Mouse (Mus musculus) liver, embryonic 15.5 days (tissue): ENCODE results near the gene Bmpr1b. TPM values are rescaled to one million over a fixed set of nuclear protein-coding genes. Genes with fewer than 3 reads are reported as not detected.

Experiments used
- ATAC-seq: fragments of 200-750 bp; cut with Nextera tagmentation; 2 replicates; pipeline ENCODE4 v1.8.0; 2017; ENCODE audit warnings: moderate number of reproducible peaks, mild to moderate bottlenecking, moderate library complexity; ENCODE audit not compliant: insufficient read depth
- H3K27ac ChIP-seq: fragments of 300-500 bp; sonication (generic); replicated peaks from 2 replicates; pipeline ENCODE4 v1.5.1; 2015; ENCODE audit warnings: mild to moderate bottlenecking, inconsistent platforms
- H3K27me3 ChIP-seq: fragments of 300-500 bp; sonication (generic); 2 replicates; pipeline ENCODE4 v1.6.1; 2015; ENCODE audit warnings: mild to moderate bottlenecking, inconsistent platforms
- H3K36me3 ChIP-seq: fragments of 300-500 bp; sonication (generic); replicated peaks from 2 replicates; pipeline ENCODE4 v1.6.1; 2015; ENCODE audit warnings: moderate library complexity, mild to moderate bottlenecking, inconsistent platforms
- H3K4me1 ChIP-seq: fragments of 300-500 bp; sonication (generic); replicated peaks from 2 replicates; pipeline ENCODE4 v1.6.1; 2015; ENCODE audit warnings: inconsistent platforms
- H3K4me2 ChIP-seq: fragments of 300-500 bp; sonication (generic); 2 replicates; pipeline ENCODE4 v1.6.1; 2015; ENCODE audit warnings: moderate library complexity, mild to moderate bottlenecking, inconsistent platforms
- H3K4me3 ChIP-seq: fragments of 300-500 bp; sonication (generic); replicated peaks from 2 replicates; pipeline ENCODE4 v1.5.1; 2015; ENCODE audit warnings: mild to moderate bottlenecking, inconsistent platforms
- H3K9ac ChIP-seq: fragments of 300-500 bp; sonication (generic); 2 replicates; pipeline ENCODE4 v1.6.1; 2015; ENCODE audit warnings: moderate library complexity, mild to moderate bottlenecking, inconsistent platforms
- H3K9me3 ChIP-seq: fragments of 300-500 bp; sonication (generic); replicated peaks from 2 replicates; pipeline ENCODE4 v1.6.1; 2016; ENCODE audit warnings: inconsistent platforms
- WGBS: fragments of 180-500 bp; shearing (Covaris S2); methylation state at CpG from one replicate; pipeline ENCODE4 v1.1.7; 2015; ENCODE audit warnings: mixed read lengths; ENCODE audit not compliant: insufficient replicate concordance; 5-methylcytosine and 5-hydroxymethylcytosine counted together
- polyA plus RNA-seq: library from polyadenylated mRNA; unstranded; fragments of >200 nt; fragmentation: Nextera tagmentation; extraction: Ambion mirVana; gene quantifications from 2 replicates; pipeline ENCODE4 v1.2.1, GENCODE M21; 2015

Bmpr1b gene
- polyA plus RNA-seq, 1 experiment from 2014 or later: 0.12 TPM

- no peak for ATAC-seq
- no peak overlapping the region for H3K4me2 ChIP-seq
Observed at GRCm38 (mm10) chr3:142164981-142165380, 4.2 kb downstream of the Bmpr1b start.

GRCm38 (mm10) chr3:142163896-142164295 is 5.3 kb downstream of the Bmpr1b start:
- ATAC-seq: no peak
- Histone ChIP-seq H3K27ac (no peak overlapping the region), H3K36me3 (no peaks in the 10 kb centered on the region), H3K27me3 (peaks cover 9% of the 10 kb centered on the region), H3K4me3 (no peak overlapping the region), H3K4me1 (no peaks in the 10 kb centered on the region), H3K9ac (no peak overlapping the region), H3K4me2 (no peak overlapping the region), H3K9me3 (no peaks in the 10 kb centered on the region)
- WGBS: 43% methylated on average over 2 of the region's 2 CpGs

More at GRCm38 (mm10) chr3:142164981-142165380, 4.2 kb downstream of the Bmpr1b start:
- H3K27ac ChIP-seq: no peak overlapping the region
- WGBS: 21% methylated on average over 9 of the region's 9 CpGs
- no peaks in the 10 kb centered on the region for H3K36me3 ChIP-seq
- H3K9me3 ChIP-seq: no peaks in the 10 kb centered on the region
- no peaks in the 10 kb centered on the region for H3K4me1 ChIP-seq
- H3K9ac ChIP-seq: no peak overlapping the region
- peaks cover 20% of the 10 kb centered on the region for H3K27me3 ChIP-seq
- H3K4me3 ChIP-seq: no peak overlapping the region

GRCm38 (mm10) chr3:142161405-142161804 is 7.8 kb downstream of the Bmpr1b start:
- H3K36me3 ChIP-seq: no peaks in the 10 kb centered on the region
- H3K4me2 ChIP-seq: no peak overlapping the region
- H3K27me3 ChIP-seq: no peaks in the 10 kb centered on the region
- H3K9me3 ChIP-seq: no peaks in the 10 kb centered on the region
- H3K4me1 ChIP-seq: no peaks in the 10 kb centered on the region
- H3K27ac ChIP-seq: no peak overlapping the region
- no peak overlapping the region for H3K4me3 ChIP-seq
- no peak overlapping the region for H3K9ac ChIP-seq
- WGBS: 57% methylated on average over 3 of the region's 3 CpGs
- ATAC-seq: no peak

- no peak for ATAC-seq
- Histone ChIP-seq H3K4me2 (no peak overlapping the region), H3K4me1 (no peaks in the 10 kb centered on the region), H3K9me3 (no peaks in the 10 kb centered on the region), H3K9ac (no peak overlapping the region), H3K36me3 (no peaks in the 10 kb centered on the region), H3K27me3 (no peaks in the 10 kb centered on the region), H3K27ac (no peak overlapping the region), H3K4me3 (no peak overlapping the region)
- 64% methylated on average over 5 of the region's 5 CpGs for WGBS
Observed at GRCm38 (mm10) chr3:142151980-142152379, 17.2 kb downstream of the Bmpr1b start.

GRCm38 (mm10) chr3:142138796-142139195 is 30.4 kb downstream of the Bmpr1b start:
- 66% methylated on average over 5 of the region's 5 CpGs for WGBS
- no peaks in the 10 kb centered on the region for H3K27me3 ChIP-seq
- no peak overlapping the region for H3K9ac ChIP-seq
- H3K36me3 ChIP-seq: no peaks in the 10 kb centered on the region
- no peak overlapping the region for H3K4me3 ChIP-seq
- H3K27ac ChIP-seq: no peak overlapping the region
- H3K9me3 ChIP-seq: no peaks in the 10 kb centered on the region
- H3K4me2 ChIP-seq: no peak overlapping the region
- H3K4me1 ChIP-seq: no peaks in the 10 kb centered on the region
- no peak for ATAC-seq

GRCm38 (mm10) chr3:142126379-142126778 is 42.8 kb downstream of the Bmpr1b start:
- no peaks in the 10 kb centered on the region for H3K9me3 ChIP-seq
- no peaks in the 10 kb centered on the region for H3K4me1 ChIP-seq
- H3K4me2 ChIP-seq: no peak overlapping the region
- H3K9ac ChIP-seq: no peak overlapping the region
- no peaks in the 10 kb centered on the region for H3K27me3 ChIP-seq
- no peak for ATAC-seq
- no peak overlapping the region for H3K4me3 ChIP-seq
- WGBS: 40% methylated on average over 1 of the region's 1 CpGs
- no peak overlapping the region for H3K27ac ChIP-seq
- no peaks in the 10 kb centered on the region for H3K36me3 ChIP-seq

GRCm38 (mm10) chr3:142125556-142125955 is 43.7 kb downstream of the Bmpr1b start:
- no peaks in the 10 kb centered on the region for H3K9me3 ChIP-seq
- H3K4me1 ChIP-seq: no peaks in the 10 kb centered on the region
- no peaks in the 10 kb centered on the region for H3K36me3 ChIP-seq
- no peak overlapping the region for H3K4me3 ChIP-seq
- no peak for ATAC-seq
- H3K27ac ChIP-seq: no peak overlapping the region
- no peak overlapping the region for H3K9ac ChIP-seq
- H3K4me2 ChIP-seq: no peak overlapping the region
- WGBS: 46% methylated on average over 2 of the region's 2 CpGs
- H3K27me3 ChIP-seq: no peaks in the 10 kb centered on the region

- Histone ChIP-seq H3K4me2 (no peak overlapping the region), H3K4me1 (no peaks in the 10 kb centered on the region), H3K36me3 (no peaks in the 10 kb centered on the region), H3K9me3 (no peaks in the 10 kb centered on the region), H3K9ac (no peak overlapping the region), H3K27ac (no peak overlapping the region), H3K4me3 (no peak overlapping the region), H3K27me3 (no peaks in the 10 kb centered on the region)
- 46% methylated on average over 6 of the region's 6 CpGs for WGBS
- no peak for ATAC-seq
Observed at GRCm38 (mm10) chr3:142124255-142124654, 45.0 kb downstream of the Bmpr1b start.

GRCm38 (mm10) chr3:142122376-142122775 is 46.8 kb downstream of the Bmpr1b start:
- no peaks in the 10 kb centered on the region for H3K36me3 ChIP-seq
- no peak overlapping the region for H3K4me2 ChIP-seq
- no peak overlapping the region for H3K9ac ChIP-seq
- no peak overlapping the region for H3K4me3 ChIP-seq
- no peak for ATAC-seq
- H3K4me1 ChIP-seq: no peaks in the 10 kb centered on the region
- H3K27me3 ChIP-seq: no peaks in the 10 kb centered on the region
- WGBS: 52% methylated on average over 5 of the region's 5 CpGs
- no peaks in the 10 kb centered on the region for H3K9me3 ChIP-seq
- H3K27ac ChIP-seq: no peak overlapping the region

GRCm38 (mm10) chr3:142120795-142121194 is 48.4 kb downstream of the Bmpr1b start:
- Histone ChIP-seq H3K36me3 (no peaks in the 10 kb centered on the region), H3K9me3 (no peaks in the 10 kb centered on the region), H3K4me1 (no peaks in the 10 kb centered on the region), H3K4me2 (no peak overlapping the region), H3K27me3 (no peaks in the 10 kb centered on the region), H3K4me3 (no peak overlapping the region), H3K9ac (no peak overlapping the region), H3K27ac (no peak overlapping the region)
- no peak for ATAC-seq
- 44% methylated on average over 3 of the region's 3 CpGs for WGBS

- Histone ChIP-seq H3K4me2 (no peak overlapping the region), H3K9me3 (no peaks in the 10 kb centered on the region), H3K27ac (no peak overlapping the region), H3K36me3 (no peaks in the 10 kb centered on the region), H3K4me3 (no peak overlapping the region), H3K4me1 (no peaks in the 10 kb centered on the region), H3K27me3 (no peaks in the 10 kb centered on the region), H3K9ac (no peak overlapping the region)
- 54% methylated on average over 6 of the region's 6 CpGs for WGBS
- no peak for ATAC-seq
Observed at GRCm38 (mm10) chr3:142114762-142115316, 54.4 kb downstream of the Bmpr1b start.

GRCm38 (mm10) chr3:142114190-142114589 is 55.0 kb downstream of the Bmpr1b start:
- H3K36me3 ChIP-seq: no peaks in the 10 kb centered on the region

More at GRCm38 (mm10) chr3:142114190-142114589, 55.0 kb downstream of the Bmpr1b start:
- no peaks in the 10 kb centered on the region for H3K9me3 ChIP-seq
- no peak overlapping the region for H3K9ac ChIP-seq
- H3K4me1 ChIP-seq: no peaks in the 10 kb centered on the region
- ATAC-seq: no peak
- no peak overlapping the region for H3K4me2 ChIP-seq
- 65% methylated on average over 3 of the region's 3 CpGs for WGBS
- H3K27me3 ChIP-seq: no peaks in the 10 kb centered on the region
- H3K4me3 ChIP-seq: no peak overlapping the region
- H3K27ac ChIP-seq: no peak overlapping the region
